Mouse (Mus musculus): ENCODE measurements at regions not wholly inside any gene's neighbourhood (a gene's known extent, or its start where the extent isn't known, plus 50 kb on each side); places are given as distances from the start of the nearest gene placed in this dataset.

GRCm38 (mm10) chr9:27557886-27558285 is 161.3 kb downstream of the Spata19 start:
- no peak overlapping the region for H3K4me3 ChIP-seq
- 54% methylated on average over 1 of the region's 1 CpGs for WGBS
- H3K27ac ChIP-seq (replicated peaks), result no peak overlapping the region
- no peak overlapping the region for H3K9ac ChIP-seq
- no peaks in the 10 kb centered on the region for H3K36me3 ChIP-seq
- H3K9me3 ChIP-seq, result no peaks in the 10 kb centered on the region
- H3K4me1 ChIP-seq, result peaks cover 2% of the 10 kb centered on the region; the same call in 1 of the 2 replicates
- H3K27me3 ChIP-seq (replicated peaks), result no peaks in the 10 kb centered on the region
- H3K4me2 ChIP-seq, result no peak overlapping the region
- no peak for ATAC-seq (ENCODE audit: extremely low read depth, insufficient number of reproducible peaks, low FRiP score, low TSS enrichment)

DNA sequence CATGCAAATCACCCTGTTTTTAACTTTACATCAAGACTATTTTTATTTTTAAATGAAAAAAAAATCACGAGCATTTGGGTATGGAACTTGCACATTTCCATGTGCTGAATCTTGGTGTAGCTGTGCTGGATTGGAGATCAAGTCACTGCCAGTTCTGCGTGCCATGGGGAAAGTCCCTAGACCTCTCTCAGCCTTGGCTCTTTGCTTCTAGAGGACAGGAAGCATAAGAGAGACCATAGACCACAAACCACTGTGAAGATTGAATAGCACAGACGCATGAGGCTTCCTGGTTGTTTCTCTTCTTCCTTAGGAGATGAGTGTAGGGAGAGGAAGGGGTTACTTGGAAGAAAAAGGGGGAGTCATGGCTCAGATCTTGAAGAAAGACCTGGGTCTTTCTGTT is 161.7 kb downstream of the Spata19 start:
- H3K4me2 ChIP-seq, result no peak overlapping the region
- no peaks in the 10 kb centered on the region for H3K36me3 ChIP-seq
- WGBS, result 62% methylated on average over 3 of the region's 3 CpGs
- H3K4me3 ChIP-seq, result no peak overlapping the region
- ATAC-seq (ENCODE audit: extremely low read depth, insufficient number of reproducible peaks, low FRiP score, low TSS enrichment), result no peak
- no peak overlapping the region for H3K9ac ChIP-seq
- no peaks in the 10 kb centered on the region for H3K9me3 ChIP-seq
- no peak overlapping the region for H3K27ac ChIP-seq (replicated peaks)
- peaks cover 2% of the 10 kb centered on the region; the same call in 1 of the 2 replicates for H3K4me1 ChIP-seq
- H3K27me3 ChIP-seq (replicated peaks), result no peaks in the 10 kb centered on the region

DNA sequence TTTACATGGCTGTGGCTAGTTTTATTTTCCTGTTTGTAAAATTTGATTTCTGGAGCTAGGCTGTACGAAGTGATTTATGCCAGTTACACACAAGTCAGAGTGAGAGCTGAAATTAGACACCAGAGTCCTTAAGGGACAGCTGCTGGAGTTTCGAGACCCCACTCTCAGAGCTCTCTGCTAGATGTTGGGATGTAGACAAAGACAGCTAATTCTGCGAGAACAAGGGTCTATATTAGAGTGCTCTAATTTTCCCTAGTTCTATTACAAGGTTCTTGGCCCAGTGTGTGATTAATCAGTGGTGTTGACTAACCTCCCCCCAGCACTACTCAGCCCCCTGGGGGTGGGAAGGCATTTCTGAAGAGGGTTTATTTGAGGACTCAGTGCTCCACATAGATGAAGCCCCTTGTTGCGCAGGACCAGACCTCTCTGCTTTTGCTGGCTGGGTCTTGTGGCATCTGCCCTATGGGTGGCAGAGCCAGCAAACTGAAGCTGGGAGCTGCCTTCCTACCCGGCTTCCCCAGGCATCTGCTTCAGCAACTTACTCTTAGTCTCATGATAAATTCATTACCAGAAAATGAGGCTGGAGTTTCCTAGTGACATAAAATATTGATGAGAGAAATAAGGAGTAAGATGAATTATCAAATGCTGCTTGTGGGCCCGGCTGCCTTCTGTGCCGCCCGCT is 171.9 kb downstream of the Spata19 start:
- Histone ChIP-seq H3K27me3 (replicated peaks) (no peaks in the 10 kb centered on the region), H3K36me3 (no peaks in the 10 kb centered on the region), H3K4me3 (no peak overlapping the region), H3K4me2 (no peak overlapping the region), H3K9me3 (no peaks in the 10 kb centered on the region), H3K27ac (replicated peaks) (no peak overlapping the region), H3K4me1 (no peaks in the 10 kb centered on the region), H3K9ac (no peak overlapping the region)
- WGBS, result 70% methylated on average over 8 of the region's 8 CpGs
- no peak for ATAC-seq (ENCODE audit: extremely low read depth, insufficient number of reproducible peaks, low FRiP score, low TSS enrichment)

DNA sequence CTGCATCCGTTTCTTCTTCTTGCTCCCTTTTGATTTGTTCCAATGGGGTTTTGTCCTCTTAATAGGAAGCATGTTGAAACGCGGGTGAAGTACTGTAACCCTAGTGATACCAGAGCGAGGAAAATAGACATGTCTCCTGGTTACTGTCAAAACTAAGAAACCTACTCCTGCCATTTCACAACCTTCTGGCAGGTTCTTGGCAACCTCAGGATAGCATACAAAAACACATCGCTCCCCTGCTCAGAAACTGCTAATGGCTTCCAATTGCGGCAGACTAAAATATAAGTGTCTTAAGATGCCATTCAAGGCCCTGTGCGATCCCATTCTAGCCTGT is 172.4 kb downstream of the Spata19 start:
- Histone ChIP-seq H3K27me3 (replicated peaks) (no peaks in the 10 kb centered on the region), H3K4me3 (no peak overlapping the region), H3K9ac (no peak overlapping the region), H3K4me1 (no peaks in the 10 kb centered on the region), H3K9me3 (no peaks in the 10 kb centered on the region), H3K36me3 (no peaks in the 10 kb centered on the region), H3K4me2 (no peak overlapping the region), H3K27ac (replicated peaks) (no peak overlapping the region)
- WGBS, result 78% methylated on average over 7 of the region's 7 CpGs
- ATAC-seq (ENCODE audit: extremely low read depth, insufficient number of reproducible peaks, low FRiP score, low TSS enrichment), result no peak

- no peaks in the 10 kb centered on the region for H3K27me3 ChIP-seq (replicated peaks)
- no peak overlapping the region for H3K9ac ChIP-seq
- H3K9me3 ChIP-seq, result no peaks in the 10 kb centered on the region
- no peak overlapping the region for H3K4me2 ChIP-seq
- no peaks in the 10 kb centered on the region for H3K36me3 ChIP-seq
- no peaks in the 10 kb centered on the region for H3K4me1 ChIP-seq
- WGBS, result 36% methylated on average over 7 of the region's 7 CpGs
- no peak overlapping the region for H3K4me3 ChIP-seq
- H3K27ac ChIP-seq (replicated peaks), result no peak overlapping the region
- ATAC-seq (ENCODE audit: extremely low read depth, insufficient number of reproducible peaks, low FRiP score, low TSS enrichment), result no peak
Measured at GRCm38 (mm10) chr9:27617096-27617839, 173.3 kb upstream of the Opcml start.

- no peak overlapping the region for H3K4me2 ChIP-seq
- H3K27ac ChIP-seq (replicated peaks), result no peak overlapping the region
- H3K36me3 ChIP-seq, result no peaks in the 10 kb centered on the region
- no peaks in the 10 kb centered on the region for H3K4me1 ChIP-seq
- no peak overlapping the region for H3K4me3 ChIP-seq
- H3K9me3 ChIP-seq, result no peaks in the 10 kb centered on the region
- H3K9ac ChIP-seq, result no peak overlapping the region
- ATAC-seq (ENCODE audit: extremely low read depth, insufficient number of reproducible peaks, low FRiP score, low TSS enrichment), result no peak
- 49% methylated on average over 6 of the region's 6 CpGs for WGBS
- no peaks in the 10 kb centered on the region for H3K27me3 ChIP-seq (replicated peaks)
Measured at GRCm38 (mm10) chr9:27634901-27635300, 155.7 kb upstream of the Opcml start.

GRCm38 (mm10) chr9:27640611-27641010 is 150.0 kb upstream of the Opcml start:
- Histone ChIP-seq H3K27me3 (replicated peaks) (no peaks in the 10 kb centered on the region), H3K36me3 (no peaks in the 10 kb centered on the region), H3K4me2 (no peak overlapping the region), H3K9ac (no peak overlapping the region), H3K9me3 (no peaks in the 10 kb centered on the region), H3K27ac (replicated peaks) (no peak overlapping the region), H3K4me3 (no peak overlapping the region), H3K4me1 (peaks cover 16% of the 10 kb centered on the region)
- no peak for ATAC-seq (ENCODE audit: extremely low read depth, insufficient number of reproducible peaks, low FRiP score, low TSS enrichment)

DNA sequence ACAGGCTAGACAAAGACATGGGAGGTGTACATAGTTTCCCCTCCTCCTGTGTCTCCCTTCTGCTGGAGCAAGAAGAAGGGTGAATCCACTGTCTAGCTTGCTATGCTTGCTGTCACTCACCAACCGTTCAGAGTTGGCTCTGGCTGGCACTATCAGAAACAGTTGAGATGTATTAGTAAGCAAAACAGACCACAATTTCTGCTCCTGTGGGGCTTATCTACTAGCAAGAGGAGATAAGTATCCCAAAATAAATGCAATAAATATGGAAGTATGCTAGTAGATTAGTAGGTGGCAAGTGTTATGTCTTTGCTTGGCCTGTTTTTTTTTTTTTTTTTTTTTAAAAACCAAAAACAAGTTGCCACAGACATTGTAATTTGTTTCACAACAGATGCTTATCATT is 147.3 kb upstream of the Opcml start:
- ATAC-seq (ENCODE audit: extremely low read depth, insufficient number of reproducible peaks, low FRiP score, low TSS enrichment), result no peak
- 17% methylated on average over 1 of the region's 1 CpGs for WGBS
- Histone ChIP-seq H3K4me2 (no peak overlapping the region), H3K9me3 (no peaks in the 10 kb centered on the region), H3K9ac (no peak overlapping the region), H3K36me3 (no peaks in the 10 kb centered on the region), H3K4me1 (peaks cover 16% of the 10 kb centered on the region), H3K4me3 (no peak overlapping the region), H3K27ac (replicated peaks) (no peak overlapping the region), H3K27me3 (replicated peaks) (no peaks in the 10 kb centered on the region)

DNA sequence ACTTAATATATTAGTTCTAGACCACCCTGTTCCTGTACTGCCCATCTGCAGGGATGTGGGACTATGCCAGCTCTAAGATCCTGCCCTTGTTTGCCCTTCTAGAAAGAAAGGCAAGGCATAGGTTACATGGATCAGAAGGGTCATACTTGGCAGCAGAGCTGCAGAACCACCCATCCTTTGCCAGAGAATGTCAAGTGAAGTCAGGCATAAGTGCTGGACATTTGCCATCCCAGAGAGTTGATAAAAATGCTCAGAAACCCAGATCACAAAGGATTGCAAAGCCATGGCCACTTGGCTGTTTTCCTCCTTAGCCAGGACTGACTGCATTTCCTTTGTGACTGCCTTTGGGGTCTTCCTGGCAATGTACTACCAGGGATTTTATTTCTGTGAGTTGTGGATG is 146.7 kb upstream of the Opcml start:
- no peak for ATAC-seq (ENCODE audit: extremely low read depth, insufficient number of reproducible peaks, low FRiP score, low TSS enrichment)
- no peaks in the 10 kb centered on the region for H3K9me3 ChIP-seq
- no peak overlapping the region for H3K4me2 ChIP-seq
- H3K4me3 ChIP-seq, result no peak overlapping the region
- peaks cover 16% of the 10 kb centered on the region for H3K4me1 ChIP-seq
- no peak overlapping the region for H3K9ac ChIP-seq
- no peaks in the 10 kb centered on the region for H3K36me3 ChIP-seq
- H3K27ac ChIP-seq (replicated peaks), result peak overlapping the region; percentile 32
- H3K27me3 ChIP-seq (replicated peaks), result no peaks in the 10 kb centered on the region

GRCm38 (mm10) chr9:27645435-27645834 is 145.1 kb upstream of the Opcml start:
- no peaks in the 10 kb centered on the region for H3K9me3 ChIP-seq
- H3K4me1 ChIP-seq, result peaks cover 16% of the 10 kb centered on the region
- H3K4me3 ChIP-seq, result no peak overlapping the region
- 59% methylated on average over 5 of the region's 5 CpGs for WGBS
- H3K9ac ChIP-seq, result no peak overlapping the region
- ATAC-seq (ENCODE audit: extremely low read depth, insufficient number of reproducible peaks, low FRiP score, low TSS enrichment), result no peak
- H3K27me3 ChIP-seq (replicated peaks), result no peaks in the 10 kb centered on the region
- H3K36me3 ChIP-seq, result no peaks in the 10 kb centered on the region
- H3K27ac ChIP-seq (replicated peaks), result no peak overlapping the region
- no peak overlapping the region for H3K4me2 ChIP-seq

- H3K27me3 ChIP-seq (replicated peaks), result no peaks in the 10 kb centered on the region
- WGBS, result 85% methylated on average over 7 of the region's 8 CpGs
Measured at GRCm38 (mm10) chr9:27646100-27646499, 144.5 kb upstream of the Opcml start.

DNA sequence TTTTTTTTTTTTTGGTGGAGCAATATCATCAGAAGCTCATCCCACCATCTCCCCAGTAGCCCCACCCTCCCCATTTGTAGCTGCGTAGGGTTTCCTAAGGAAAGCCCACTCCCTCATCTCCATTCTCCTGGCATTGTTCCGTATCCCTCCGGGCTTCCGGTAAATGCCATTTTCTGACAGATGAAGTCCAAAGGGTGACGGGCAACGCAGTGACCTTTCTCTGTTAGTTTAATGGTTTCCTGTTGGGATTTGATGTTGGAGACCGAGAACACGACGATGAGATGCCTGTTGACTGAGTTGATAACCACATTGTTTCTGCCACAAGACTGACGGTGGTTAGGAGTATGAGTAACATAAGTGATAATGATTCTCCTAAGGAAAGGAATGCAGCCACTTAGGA is 143.6 kb upstream of the Opcml start:
- ATAC-seq (ENCODE audit: extremely low read depth, insufficient number of reproducible peaks, low FRiP score, low TSS enrichment), result no peak
- no peak overlapping the region for H3K4me3 ChIP-seq
- no peak overlapping the region for H3K9ac ChIP-seq
- WGBS, result 42% methylated on average over 10 of the region's 10 CpGs
- no peaks in the 10 kb centered on the region for H3K9me3 ChIP-seq
- H3K36me3 ChIP-seq, result no peaks in the 10 kb centered on the region
- no peak overlapping the region for H3K27ac ChIP-seq (replicated peaks)
- H3K4me2 ChIP-seq, result no peak overlapping the region
- no peaks in the 10 kb centered on the region for H3K27me3 ChIP-seq (replicated peaks)
- peaks cover 16% of the 10 kb centered on the region for H3K4me1 ChIP-seq

More at GRCm38 (mm10) chr9:27646100-27646499, 144.5 kb upstream of the Opcml start:
- no peak for ATAC-seq (ENCODE audit: extremely low read depth, insufficient number of reproducible peaks, low FRiP score, low TSS enrichment)
- Histone ChIP-seq H3K9ac (no peak overlapping the region), H3K4me2 (no peak overlapping the region), H3K36me3 (no peaks in the 10 kb centered on the region), H3K4me1 (peaks cover 16% of the 10 kb centered on the region), H3K4me3 (no peak overlapping the region), H3K27ac (replicated peaks) (no peak overlapping the region), H3K9me3 (no peaks in the 10 kb centered on the region)

Data from heart, embryonic 13.5 days (tissue).